Comparison of ENCODE assay signal across 8 mouse cellular contexts in genomic region chr11:101180846-101181740, GRCm38 (mm10). TPM values are rescaled to one million over a fixed set of nuclear protein-coding genes. Genes with fewer than 3 reads are reported as not detected.
DNase-seq lines count a peak whose midpoint lies in the region; ATAC-seq and TF ChIP-seq lines count a peak whose summit lies in the region.

No protein-coding gene starts in this region.

- WGBS in forebrain, postnatal 0 days: 42% methylated on average over 10 of the region's 10 CpGs
- WGBS in forebrain, embryonic 13.5 days: 38% methylated on average over 10 of the region's 10 CpGs
- 42% methylated on average over 10 of the region's 10 CpGs for WGBS in midbrain, embryonic 14.5 days
- 44% methylated on average over 10 of the region's 10 CpGs for WGBS in midbrain, embryonic 15.5 days

- H3K9me3 ChIP-seq in forebrain, postnatal 0 days (ENCODE audit: low read length): no peaks in the 10 kb centered on the region
- H3K9me3 ChIP-seq in forebrain, embryonic 13.5 days (replicated peaks): no peaks in the 10 kb centered on the region
- no peaks in the 10 kb centered on the region for H3K9me3 ChIP-seq in midbrain, embryonic 14.5 days (ENCODE audit: control insufficient read depth, low read length)
- H3K9me3 ChIP-seq in midbrain, embryonic 15.5 days: no peaks in the 10 kb centered on the region

- H3K36me3 ChIP-seq in forebrain, postnatal 0 days (ENCODE audit: insufficient read depth): no peaks in the 10 kb centered on the region
- no peaks in the 10 kb centered on the region for H3K36me3 ChIP-seq in forebrain, embryonic 13.5 days (ENCODE audit: poor library complexity, severe bottlenecking)
- H3K36me3 ChIP-seq in midbrain, embryonic 14.5 days (ENCODE audit: control insufficient read depth, insufficient read depth, low read length): 0 out of 2 replicates have a peak, but pooled peaks cover 4% of the 10 kb centered on the region
- 0 out of 2 replicates have a peak, but pooled peaks cover 5% of the 10 kb centered on the region for H3K36me3 ChIP-seq in midbrain, embryonic 15.5 days (replicated peaks)

- H3K4me3 ChIP-seq in forebrain, postnatal 0 days (ENCODE audit: low read depth, low read length): no peak overlapping the region
- no peak overlapping the region for H3K4me3 ChIP-seq in forebrain, embryonic 13.5 days
- H3K4me3 ChIP-seq in midbrain, embryonic 14.5 days (replicated peaks; ENCODE audit: low read depth, low read length): no peak overlapping the region
- no peak overlapping the region for H3K4me3 ChIP-seq in midbrain, embryonic 15.5 days

- H3K9ac ChIP-seq in forebrain, postnatal 0 days: no peak overlapping the region
- H3K9ac ChIP-seq in forebrain, embryonic 13.5 days: no peak overlapping the region
- H3K9ac ChIP-seq in midbrain, embryonic 14.5 days (replicated peaks; ENCODE audit: low read length): no peak overlapping the region; the same call in 1 of the 2 replicates
- no peak overlapping the region for H3K9ac ChIP-seq in midbrain, embryonic 15.5 days

- ATAC-seq in forebrain, postnatal 0 days: peak; percentile 58; the same call in 1 of the 2 replicates
- ATAC-seq in forebrain, embryonic 13.5 days: no peak
- ATAC-seq in midbrain, embryonic 14.5 days (ENCODE audit: low FRiP score, low TSS enrichment): no peak
- ATAC-seq in midbrain, embryonic 15.5 days (replicated peaks): no peak

- no peak overlapping the region for H3K27ac ChIP-seq in forebrain, postnatal 0 days (ENCODE audit: low read depth, low read length)
- no peak overlapping the region for H3K27ac ChIP-seq in forebrain, embryonic 13.5 days
- no peak overlapping the region for H3K27ac ChIP-seq in midbrain, embryonic 14.5 days (replicated peaks; ENCODE audit: low read depth, low read length)
- no peak overlapping the region for H3K27ac ChIP-seq in midbrain, embryonic 15.5 days

- peaks cover 17% of the 10 kb centered on the region for H3K27me3 ChIP-seq in forebrain, postnatal 0 days (ENCODE audit: insufficient read depth, low read length)
- H3K27me3 ChIP-seq in forebrain, embryonic 13.5 days: peaks cover 48% of the 10 kb centered on the region
- H3K27me3 ChIP-seq in midbrain, embryonic 14.5 days (ENCODE audit: control insufficient read depth, insufficient read depth, low read length): peaks cover 25% of the 10 kb centered on the region
- H3K27me3 ChIP-seq in midbrain, embryonic 15.5 days (replicated peaks): peaks cover 18% of the 10 kb centered on the region

- no peak for TF ChIP-seq POLR2A in brain, embryonic 14.5 days (IDR thresholded peaks at IDR 0.05; ENCODE audit: borderline replicate concordance, extremely low read depth, insufficient read depth, insufficient read length, poor library complexity, severe bottlenecking)

- no peak overlapping the region for H3K4me2 ChIP-seq in forebrain, postnatal 0 days (ENCODE audit: low read depth)
- H3K4me2 ChIP-seq in forebrain, embryonic 13.5 days: no peak overlapping the region
- no peak overlapping the region for H3K4me2 ChIP-seq in midbrain, embryonic 14.5 days (ENCODE audit: low read length)
- no peak overlapping the region for H3K4me2 ChIP-seq in midbrain, embryonic 15.5 days

- peak; percentile 81 for DNase-seq in forebrain, postnatal 0 days
- peak; percentile 85 for DNase-seq in midbrain, embryonic 14.5 days
- peak; percentile 71 for DNase-seq in brain, embryonic 14.5 days (ENCODE audit: low read depth)
- DNase-seq in gastrocnemius, postnatal 10 days: peak; percentile 83
- peak; percentile 89 for DNase-seq in lung, postnatal 10 days
- DNase-seq in thymus, postnatal 25 days: peak; percentile 47

- peak; percentile 87 for TF ChIP-seq CTCF in forebrain, postnatal 0 days (IDR thresholded peaks at IDR 0.05; ENCODE audit: low read depth)
- peak; percentile 80 for TF ChIP-seq CTCF in brain, embryonic 14.5 days (IDR thresholded peaks at IDR 0.05; ENCODE audit: borderline replicate concordance, extremely low read depth, insufficient read depth, insufficient read length)

- H3K4me1 ChIP-seq in forebrain, postnatal 0 days (ENCODE audit: insufficient read depth): no peaks in the 10 kb centered on the region
- H3K4me1 ChIP-seq in forebrain, embryonic 13.5 days: peaks cover 18% of the 10 kb centered on the region
- peaks cover 15% of the 10 kb centered on the region for H3K4me1 ChIP-seq in midbrain, embryonic 14.5 days (ENCODE audit: control insufficient read depth, insufficient read depth, low read length)
- peaks cover 21% of the 10 kb centered on the region for H3K4me1 ChIP-seq in midbrain, embryonic 15.5 days

RNA-seq across cellular contexts. Expression of gene Ccr10, which starts 5.8 kb away (rescaled TPM):
- total RNA-seq in forebrain, postnatal 0 days (2014; rRNA removed): 0.23 and 0.52 TPM in 2 replicates
- polyA plus RNA-seq in forebrain, postnatal 0 days (2015; fragmentation: Nextera tagmentation; extraction: Ambion mirVana): 0.15 and 0.24 TPM in 2 replicates
- polyA plus RNA-seq in forebrain, embryonic 13.5 days (2015; fragmentation: Nextera tagmentation; extraction: Ambion mirVana): 0.10 TPM in 1 of 2 replicates, not detected in the other
- polyA plus RNA-seq in midbrain, embryonic 14.5 days (2014; fragmentation: Nextera tagmentation; extraction: Ambion mirVana): 0.16 TPM in 1 of 2 replicates, not detected in the other
- polyA plus RNA-seq in midbrain, embryonic 15.5 days (2015; fragmentation: Nextera tagmentation; extraction: Ambion mirVana): 0.31 and 0.36 TPM in 2 replicates
- 0.19 and 0.20 TPM in 2 replicates for polyA plus RNA-seq in brain, embryonic 14.5 days (2012; rRNA removed)
- not detected for total RNA-seq in gastrocnemius, postnatal 10 days (2021)

RNA-seq across cellular contexts. Expression of gene Plekhh3, which starts 9.9 kb away (rescaled TPM):
- 9.2 and 10.2 TPM in 2 replicates for total RNA-seq in forebrain, postnatal 0 days (2014; rRNA removed)
- 4.9 and 5.3 TPM in 2 replicates for polyA plus RNA-seq in forebrain, postnatal 0 days (2015; fragmentation: Nextera tagmentation; extraction: Ambion mirVana)
- 4.5 and 6.4 TPM in 2 replicates for polyA plus RNA-seq in forebrain, embryonic 13.5 days (2015; fragmentation: Nextera tagmentation; extraction: Ambion mirVana)
- polyA plus RNA-seq in midbrain, embryonic 14.5 days (2014; fragmentation: Nextera tagmentation; extraction: Ambion mirVana): 8.2 and 8.4 TPM in 2 replicates
- 8.5 and 9.9 TPM in 2 replicates for polyA plus RNA-seq in midbrain, embryonic 15.5 days (2015; fragmentation: Nextera tagmentation; extraction: Ambion mirVana)
- polyA plus RNA-seq in brain, embryonic 14.5 days (2012; rRNA removed): 9.5 and 12.0 TPM in 2 replicates
- total RNA-seq in gastrocnemius, postnatal 10 days (2021): 10 to 100 TPM; 33.2 to 36.7 TPM

RNA-seq across cellular contexts. Expression of gene Cntnap1, which starts 10.8 kb away (rescaled TPM):
- total RNA-seq in forebrain, postnatal 0 days (2014; rRNA removed): 3.0 and 3.5 TPM in 2 replicates
- polyA plus RNA-seq in forebrain, postnatal 0 days (2015; fragmentation: Nextera tagmentation; extraction: Ambion mirVana): 0.35 and 1.1 TPM in 2 replicates
- polyA plus RNA-seq in forebrain, embryonic 13.5 days (2015; fragmentation: Nextera tagmentation; extraction: Ambion mirVana): 0.36 and 0.42 TPM in 2 replicates
- 2.3 and 2.8 TPM in 2 replicates for polyA plus RNA-seq in midbrain, embryonic 14.5 days (2014; fragmentation: Nextera tagmentation; extraction: Ambion mirVana)
- 3.4 and 3.8 TPM in 2 replicates for polyA plus RNA-seq in midbrain, embryonic 15.5 days (2015; fragmentation: Nextera tagmentation; extraction: Ambion mirVana)
- 2.7 and 6.9 TPM in 2 replicates for polyA plus RNA-seq in brain, embryonic 14.5 days (2012; rRNA removed)
- total RNA-seq in gastrocnemius, postnatal 10 days (2021): 1 to 10 TPM; 4.2 to 4.3 TPM

RNA-seq across cellular contexts. Expression of gene Tubg2, which starts 25.4 kb away (rescaled TPM):
- 23.2 and 28.6 TPM in 2 replicates for total RNA-seq in forebrain, postnatal 0 days (2014; rRNA removed)
- polyA plus RNA-seq in forebrain, postnatal 0 days (2015; fragmentation: Nextera tagmentation; extraction: Ambion mirVana): 59.9 and 69.7 TPM in 2 replicates
- 14.6 and 16.4 TPM in 2 replicates for polyA plus RNA-seq in forebrain, embryonic 13.5 days (2015; fragmentation: Nextera tagmentation; extraction: Ambion mirVana)
- polyA plus RNA-seq in midbrain, embryonic 14.5 days (2014; fragmentation: Nextera tagmentation; extraction: Ambion mirVana): 42.2 and 56.0 TPM in 2 replicates
- polyA plus RNA-seq in midbrain, embryonic 15.5 days (2015; fragmentation: Nextera tagmentation; extraction: Ambion mirVana): 60.8 and 62.7 TPM in 2 replicates
- 25.3 and 30.7 TPM in 2 replicates for polyA plus RNA-seq in brain, embryonic 14.5 days (2012; rRNA removed)
- 1 to 10 TPM; 5.5 to 6.3 TPM for total RNA-seq in gastrocnemius, postnatal 10 days (2021)

RNA-seq across cellular contexts. Expression of gene Ezh1, which starts 45.2 kb away (rescaled TPM):
- total RNA-seq in forebrain, postnatal 0 days (2014; rRNA removed): 25.6 and 27.7 TPM in 2 replicates
- 18.8 and 22.5 TPM in 2 replicates for polyA plus RNA-seq in forebrain, postnatal 0 days (2015; fragmentation: Nextera tagmentation; extraction: Ambion mirVana)
- 12.1 and 13.8 TPM in 2 replicates for polyA plus RNA-seq in forebrain, embryonic 13.5 days (2015; fragmentation: Nextera tagmentation; extraction: Ambion mirVana)
- 25.1 and 25.6 TPM in 2 replicates for polyA plus RNA-seq in midbrain, embryonic 14.5 days (2014; fragmentation: Nextera tagmentation; extraction: Ambion mirVana)
- polyA plus RNA-seq in midbrain, embryonic 15.5 days (2015; fragmentation: Nextera tagmentation; extraction: Ambion mirVana): 27.4 and 30.7 TPM in 2 replicates
- 27.2 and 29.3 TPM in 2 replicates for polyA plus RNA-seq in brain, embryonic 14.5 days (2012; rRNA removed)
- total RNA-seq in gastrocnemius, postnatal 10 days (2021): 10 to 100 TPM; 17.2 to 17.7 TPM
